ENCODE assay signal across 7 mouse cellular contexts in genomic region chr9:32589900-32590299, GRCm38 (mm10). TPM values are rescaled to one million over a fixed set of nuclear protein-coding genes. Genes with fewer than 3 reads are reported as not detected.
A peak's percentile ranks its signal among the peaks of the same experiment; 100 is the strongest.
DNase-seq lines count a peak whose midpoint lies in the region; ATAC-seq and TF ChIP-seq lines count a peak whose summit lies in the region.

No protein-coding gene starts in this region.

- DNase-seq in adrenal gland, postnatal 10 days, result peak; percentile 90
- peak; percentile 86 for DNase-seq in embryo, embryonic 9.5 days (ENCODE audit: extremely low spot score)
- DNase-seq in heart, adult 2 months, result peak; percentile 83 to 86
- DNase-seq in kidney, adult 8-10 months, result peak; percentile 72 to 88
- DNase-seq in midbrain, postnatal 0 days (ENCODE audit: low spot score), result peak; percentile 86
- DNase-seq in spleen, postnatal 36 days (ENCODE audit: low spot score in 2 of 2), result peak; percentile 80 to 86

- ATAC-seq in limb, embryonic 12.5 days (ENCODE audit: insufficient number of reproducible peaks, insufficient read depth, low FRiP score, low TSS enrichment, low read depth), result no peak
- 0 out of 2 replicates have a peak, but pooled peaks have one; percentile 64 for ATAC-seq in midbrain, postnatal 0 days (ENCODE audit: low FRiP score)

- H3K27me3 ChIP-seq in heart, adult 2 months (ENCODE audit: control insufficient read depth, insufficient read depth, low read length), result no peaks in the 10 kb centered on the region
- peaks cover 4% of the 10 kb centered on the region; the same call in 1 of the 2 replicates for H3K27me3 ChIP-seq in limb, embryonic 12.5 days
- H3K27me3 ChIP-seq in midbrain, postnatal 0 days (ENCODE audit: insufficient read depth, low read length), result no peaks in the 10 kb centered on the region

- no peak overlapping the region for H3K9ac ChIP-seq in heart, adult 2 months (ENCODE audit: low read depth, low read length)
- no peak overlapping the region for H3K9ac ChIP-seq in limb, embryonic 12.5 days (replicated peaks)
- no peak overlapping the region for H3K9ac ChIP-seq in midbrain, postnatal 0 days (replicated peaks; ENCODE audit: low read length, poor library complexity, severe bottlenecking)

- WGBS in heart, adult 2 months, result 6% methylated on average over 8 of the region's 8 CpGs
- WGBS in limb, embryonic 12.5 days, result 8% methylated on average over 8 of the region's 8 CpGs
- WGBS in midbrain, postnatal 0 days, result 9% methylated on average over 8 of the region's 8 CpGs

- no peak overlapping the region for H3K27ac ChIP-seq in heart, adult 2 months
- no peak overlapping the region for H3K27ac ChIP-seq in limb, embryonic 12.5 days
- no peak overlapping the region for H3K27ac ChIP-seq in midbrain, postnatal 0 days (ENCODE audit: low read depth, low read length)

- no peaks in the 10 kb centered on the region for H3K36me3 ChIP-seq in heart, adult 2 months (ENCODE audit: control insufficient read depth, insufficient read depth, low read length)
- no peaks in the 10 kb centered on the region for H3K36me3 ChIP-seq in limb, embryonic 12.5 days
- H3K36me3 ChIP-seq in midbrain, postnatal 0 days (ENCODE audit: insufficient read depth, low read length), result no peaks in the 10 kb centered on the region

- TF ChIP-seq CTCF in heart, adult 2 months (IDR thresholded peaks at IDR 0.05), result peak; percentile 99; the same call in 1 of the 2 replicates
- TF ChIP-seq CTCF in midbrain, postnatal 0 days (IDR thresholded peaks at IDR 0.05), result peak; percentile 96

- TF ChIP-seq EP300 in heart, adult 2 months (IDR thresholded peaks at IDR 0.05; ENCODE audit: insufficient read depth, low read depth, low read length), result peak; percentile 98

- H3K9me3 ChIP-seq in limb, embryonic 12.5 days, result no peaks in the 10 kb centered on the region
- no peaks in the 10 kb centered on the region for H3K9me3 ChIP-seq in midbrain, postnatal 0 days (ENCODE audit: low read length)

- H3K79me2 ChIP-seq in heart, adult 2 months (replicated peaks; ENCODE audit: control insufficient read depth, insufficient read depth, low read length), result no peaks in the 10 kb centered on the region

- H3K4me3 ChIP-seq in heart, adult 2 months, result no peak overlapping the region
- H3K4me3 ChIP-seq in limb, embryonic 12.5 days (replicated peaks), result no peak overlapping the region
- H3K4me3 ChIP-seq in midbrain, postnatal 0 days (ENCODE audit: low read depth, low read length), result no peak overlapping the region

- intact Hi-C loops in heart, adult 2 months (cut with DNase I), result loop anchor here (1.0 to 10.0 kb wide), 8 partner anchors 107 to 657 kb away; no protein-coding TSS in a partner anchor

- H3K4me1 ChIP-seq in heart, adult 2 months (ENCODE audit: control insufficient read depth, insufficient read depth, low read length), result peaks cover 9% of the 10 kb centered on the region
- H3K4me1 ChIP-seq in limb, embryonic 12.5 days (replicated peaks), result peaks cover 38% of the 10 kb centered on the region
- H3K4me1 ChIP-seq in midbrain, postnatal 0 days (ENCODE audit: insufficient read depth, low read length), result peaks cover 10% of the 10 kb centered on the region; the same call in 1 of the 2 replicates

- TF ChIP-seq POLR2A in heart, adult 2 months (IDR thresholded peaks at IDR 0.05; ENCODE audit: insufficient read depth, low read depth, low read length), result no peak

- 0 out of 2 replicates have a peak overlapping the region, but pooled peaks have one; percentile 9 for H3K4me2 ChIP-seq in limb, embryonic 12.5 days
- no peak overlapping the region for H3K4me2 ChIP-seq in midbrain, postnatal 0 days (ENCODE audit: low read depth, low read length, poor library complexity, severe bottlenecking)

RNA-seq across cellular contexts. Expression of gene Ets1, which starts 46.1 kb away (rescaled TPM):
- total RNA-seq in adrenal gland, postnatal 10 days (2021), result 10 to 100 TPM; 75.0 to 82.4 TPM
- total RNA-seq in heart, adult 2 months (2021), result 10 to 100 TPM; 40.7 to 48.7 TPM
- polyA plus RNA-seq in heart, adult 2 months (2012; rRNA removed), result 22.6 and 39.6 TPM in 2 replicates
- polyA plus RNA-seq in limb, embryonic 12.5 days (2016; fragmentation: Nextera tagmentation; extraction: Ambion mirVana), result 47.7 and 48.5 TPM in 2 replicates
- total RNA-seq in midbrain, postnatal 0 days (2014; rRNA removed), result 10.8 and 16.0 TPM in 2 replicates
- 8.4 and 8.9 TPM in 2 replicates for polyA plus RNA-seq in midbrain, postnatal 0 days (2015; fragmentation: Nextera tagmentation; extraction: Ambion mirVana)

RNA-seq across cellular contexts. Expression of gene Fli1, which starts 47.2 kb away (rescaled TPM):
- 10 to 100 TPM; 37.9 to 41.2 TPM for total RNA-seq in adrenal gland, postnatal 10 days (2021)
- 10 to 100 TPM; 23.5 to 28.2 TPM for total RNA-seq in heart, adult 2 months (2021)
- polyA plus RNA-seq in heart, adult 2 months (2012; rRNA removed), result 14.9 and 17.4 TPM in 2 replicates
- 55.6 and 55.9 TPM in 2 replicates for polyA plus RNA-seq in limb, embryonic 12.5 days (2016; fragmentation: Nextera tagmentation; extraction: Ambion mirVana)
- total RNA-seq in midbrain, postnatal 0 days (2014; rRNA removed), result 8.4 and 9.1 TPM in 2 replicates
- 5.5 and 5.9 TPM in 2 replicates for polyA plus RNA-seq in midbrain, postnatal 0 days (2015; fragmentation: Nextera tagmentation; extraction: Ambion mirVana)
